Mouse (Mus musculus): ENCODE measurements around the gene Ube2i. TPM values are rescaled to one million over a fixed set of nuclear protein-coding genes. Genes with fewer than 3 reads are reported as not detected.

Ube2i gene
- polyA plus RNA-seq, 1 experiment = 102 TPM

GRCm38 (mm10) chr17:25293495-25293894, 19.1 kb upstream of the Ube2i start:
- H3K4me1 ChIP-seq (ENCODE audit: control insufficient read depth, insufficient read depth, insufficient read length) = no peaks in the 10 kb centered on the region
- no peak overlapping the region for H3K27ac ChIP-seq (ENCODE audit: insufficient read depth, low read length)
- H3K36me3 ChIP-seq (ENCODE audit: control insufficient read depth, insufficient read depth, low read length) = no peaks in the 10 kb centered on the region
- DNase-seq (ENCODE audit: low read depth in 1 of 2, low spot score in 2 of 2) = no peak
- H3K4me3 ChIP-seq (ENCODE audit: extremely low read depth, insufficient read depth, insufficient read length) = no peak overlapping the region
- WGBS = 55% methylated on average over 5 of the region's 5 CpGs
- TF ChIP-seq CTCF (IDR thresholded peaks at IDR 0.05; ENCODE audit: extremely low read depth, insufficient read depth, insufficient read length, insufficient replicate concordance) (no peak), POLR2A (IDR thresholded peaks at IDR 0.05; ENCODE audit: low read depth, low read length) (no peak)
- no peaks in the 10 kb centered on the region for H3K27me3 ChIP-seq (ENCODE audit: control insufficient read depth, insufficient read depth, low read length)

- H3K4me1 ChIP-seq (ENCODE audit: control insufficient read depth, insufficient read depth, insufficient read length) = no peaks in the 10 kb centered on the region
- no peaks in the 10 kb centered on the region for H3K36me3 ChIP-seq (ENCODE audit: control insufficient read depth, insufficient read depth, low read length)
- no peak for DNase-seq (ENCODE audit: low read depth in 1 of 2, low spot score in 2 of 2)
- TF ChIP-seq CTCF (IDR thresholded peaks at IDR 0.05; ENCODE audit: extremely low read depth, insufficient read depth, insufficient read length, insufficient replicate concordance) (no peak), POLR2A (IDR thresholded peaks at IDR 0.05; ENCODE audit: low read depth, low read length) (no peak)
- H3K27me3 ChIP-seq (ENCODE audit: control insufficient read depth, insufficient read depth, low read length) = no peaks in the 10 kb centered on the region
- WGBS = 41% methylated on average over 4 of the region's 4 CpGs
- no peak overlapping the region for H3K27ac ChIP-seq (ENCODE audit: insufficient read depth, low read length)
- no peak overlapping the region for H3K4me3 ChIP-seq (ENCODE audit: extremely low read depth, insufficient read depth, insufficient read length)
These were observed 16.0 kb upstream of the Ube2i start for GRCm38 (mm10) chr17:25290411-25290810.

- H3K4me3 ChIP-seq (ENCODE audit: extremely low read depth, insufficient read depth, insufficient read length) = no peak overlapping the region
- peak in 1 of 2 experiments; percentile 47 for DNase-seq (ENCODE audit: low read depth in 1 of 2, low spot score in 2 of 2)
- H3K4me1 ChIP-seq (ENCODE audit: control insufficient read depth, insufficient read depth, insufficient read length) = no peaks in the 10 kb centered on the region
- no peak for TF ChIP-seq POLR2A (IDR thresholded peaks at IDR 0.05; ENCODE audit: low read depth, low read length)
- TF ChIP-seq CTCF (IDR thresholded peaks at IDR 0.05; ENCODE audit: extremely low read depth, insufficient read depth, insufficient read length, insufficient replicate concordance) = peak; percentile 64; the same call in 1 of the 2 replicates
- no peaks in the 10 kb centered on the region for H3K36me3 ChIP-seq (ENCODE audit: control insufficient read depth, insufficient read depth, low read length)
- H3K27ac ChIP-seq (ENCODE audit: insufficient read depth, low read length) = no peak overlapping the region
- WGBS = 20% methylated on average over 4 of the region's 4 CpGs
- no peaks in the 10 kb centered on the region for H3K27me3 ChIP-seq (ENCODE audit: control insufficient read depth, insufficient read depth, low read length)
These were observed 14.4 kb upstream of the Ube2i start for GRCm38 (mm10) chr17:25288842-25289241.

- Histone ChIP-seq H3K27ac (ENCODE audit: insufficient read depth, low read length) (no peak overlapping the region), H3K36me3 (ENCODE audit: control insufficient read depth, insufficient read depth, low read length) (no peaks in the 10 kb centered on the region), H3K4me1 (ENCODE audit: control insufficient read depth, insufficient read depth, insufficient read length) (no peaks in the 10 kb centered on the region), H3K27me3 (ENCODE audit: control insufficient read depth, insufficient read depth, low read length) (no peaks in the 10 kb centered on the region), H3K4me3 (ENCODE audit: extremely low read depth, insufficient read depth, insufficient read length) (no peak overlapping the region)
- no peak for TF ChIP-seq POLR2A (IDR thresholded peaks at IDR 0.05; ENCODE audit: low read depth, low read length)
- TF ChIP-seq CTCF (IDR thresholded peaks at IDR 0.05; ENCODE audit: extremely low read depth, insufficient read depth, insufficient read length, insufficient replicate concordance) = peak; percentile 93; the same call in 1 of the 2 replicates
- WGBS = 26% methylated on average over 3 of the region's 3 CpGs
- DNase-seq (ENCODE audit: low read depth in 1 of 2, low spot score in 2 of 2) = peak; percentile 45 to 69
These were observed 10.6 kb upstream of the Ube2i start for GRCm38 (mm10) chr17:25285033-25285432.

GRCm38 (mm10) chr17:25282133-25282532, 7.7 kb upstream of the Ube2i start:
- 41% methylated on average over 11 of the region's 11 CpGs for WGBS
- Histone ChIP-seq H3K36me3 (ENCODE audit: control insufficient read depth, insufficient read depth, low read length) (no peaks in the 10 kb centered on the region), H3K4me1 (ENCODE audit: control insufficient read depth, insufficient read depth, insufficient read length) (no peaks in the 10 kb centered on the region), H3K4me3 (ENCODE audit: extremely low read depth, insufficient read depth, insufficient read length) (no peak overlapping the region), H3K27ac (ENCODE audit: insufficient read depth, low read length) (no peak overlapping the region), H3K27me3 (ENCODE audit: control insufficient read depth, insufficient read depth, low read length) (no peaks in the 10 kb centered on the region)
- no peak for TF ChIP-seq CTCF (IDR thresholded peaks at IDR 0.05; ENCODE audit: extremely low read depth, insufficient read depth, insufficient read length, insufficient replicate concordance)
- no peak for TF ChIP-seq POLR2A (IDR thresholded peaks at IDR 0.05; ENCODE audit: low read depth, low read length)
- DNase-seq (ENCODE audit: low read depth in 1 of 2, low spot score in 2 of 2) = peak in 1 of 2 experiments; percentile 31

- Histone ChIP-seq H3K27ac (ENCODE audit: insufficient read depth, low read length) (no peak overlapping the region), H3K4me1 (ENCODE audit: control insufficient read depth, insufficient read depth, insufficient read length) (peaks cover 13% of the 10 kb centered on the region; the same call in 1 of the 2 replicates), H3K36me3 (ENCODE audit: control insufficient read depth, insufficient read depth, low read length) (no peaks in the 10 kb centered on the region), H3K27me3 (ENCODE audit: control insufficient read depth, insufficient read depth, low read length) (no peaks in the 10 kb centered on the region), H3K4me3 (ENCODE audit: extremely low read depth, insufficient read depth, insufficient read length) (no peak overlapping the region)
- 96% methylated on average over 3 of the region's 3 CpGs for WGBS
- DNase-seq (ENCODE audit: low read depth in 1 of 2, low spot score in 2 of 2) = no peak
- TF ChIP-seq CTCF (IDR thresholded peaks at IDR 0.05; ENCODE audit: extremely low read depth, insufficient read depth, insufficient read length, insufficient replicate concordance) = no peak
These were observed 1.4 kb upstream of the Ube2i start for GRCm38 (mm10) chr17:25275833-25276232.

- Histone ChIP-seq H3K27ac (ENCODE audit: insufficient read depth, low read length) (peak overlapping the region; percentile 99), H3K4me1 (ENCODE audit: control insufficient read depth, insufficient read depth, insufficient read length) (peaks cover 13% of the 10 kb centered on the region; the same call in 1 of the 2 replicates), H3K36me3 (ENCODE audit: control insufficient read depth, insufficient read depth, low read length) (peaks cover 1% of the 10 kb centered on the region), H3K27me3 (ENCODE audit: control insufficient read depth, insufficient read depth, low read length) (no peaks in the 10 kb centered on the region), H3K4me3 (ENCODE audit: extremely low read depth, insufficient read depth, insufficient read length) (peak overlapping the region; percentile 75)
- TF ChIP-seq POLR2A (IDR thresholded peaks at IDR 0.05; ENCODE audit: low read depth, low read length) (peak; percentile 35), CTCF (IDR thresholded peaks at IDR 0.05; ENCODE audit: extremely low read depth, insufficient read depth, insufficient read length, insufficient replicate concordance) (peak; percentile 67; the same call in 1 of the 2 replicates)
- DNase-seq (ENCODE audit: low read depth in 1 of 2, low spot score in 2 of 2) = peak; percentile 85 to 99
- 1% methylated on average over 44 of the region's 45 CpGs for WGBS
These were observed 518 bp downstream of the Ube2i start for GRCm38 (mm10) chr17:25273706-25274501.
